Mouse (Mus musculus) brain, embryonic 14.5 days (tissue): ENCODE measurements at regions not wholly inside any gene's neighbourhood (a gene's known extent, or its start where the extent isn't known, plus 50 kb on each side); places are given as distances from the start of the nearest gene placed in this dataset.

Experiments used
- CTCF ChIP-seq: fragments of 200-500 bp; IDR thresholded peaks from 2 replicates; pipeline ENCODE4 v1.5.1; 2012; ENCODE audit warnings: inconsistent platforms, mild to moderate bottlenecking, moderate library complexity, borderline replicate concordance; ENCODE audit not compliant: insufficient read depth, insufficient read length; ENCODE audit errors: extremely low read depth
- POLR2A ChIP-seq: fragments of 200-500 bp; IDR thresholded peaks from 2 replicates; pipeline ENCODE4 v1.6.1; 2012; ENCODE audit warnings: mild to moderate bottlenecking, inconsistent platforms, borderline replicate concordance; ENCODE audit not compliant: poor library complexity, insufficient read depth, insufficient read length, severe bottlenecking; ENCODE audit errors: extremely low read depth

GRCm38 (mm10) chr1:128706167-128706566 is 114.1 kb upstream of the Cxcr4 start:
- no peak for TF ChIP-seq CTCF
- TF ChIP-seq POLR2A: no peak
